Mouse (Mus musculus): Measurements from ENCODE around the gene Tas1r3.

Gene Tas1r3

GRCm38 (mm10) chr4:155841651-155842270, 21.4 kb downstream of the Tas1r3 start:
- DNase-seq (ENCODE audit: low read depth, low spot score) = no peak

- DNase-seq (ENCODE audit: low read depth, low spot score) = peak; percentile 64
Observed at GRCm38 (mm10) chr4:155841003-155841454, 22.1 kb downstream of the Tas1r3 start.

GRCm38 (mm10) chr4:155840076-155841002, 22.8 kb downstream of the Tas1r3 start:
- peak; percentile 7 for DNase-seq (ENCODE audit: low read depth, low spot score)

- peak; percentile 89 for DNase-seq (ENCODE audit: low read depth, low spot score)
Observed at GRCm38 (mm10) chr4:155839483-155839910, 23.7 kb downstream of the Tas1r3 start, which contains the start of gene Mxra8. TSS of gene Mxra8 (plus strand) at chr4:155839680.

- DNase-seq (ENCODE audit: low read depth, low spot score) = no peak
Observed at GRCm38 (mm10) chr4:155838187-155839153, 24.7 kb downstream of the Tas1r3 start.

GRCm38 (mm10) chr4:155837404-155838010, 25.7 kb downstream of the Tas1r3 start:
- no peak for DNase-seq (ENCODE audit: low read depth, low spot score)

- DNase-seq (ENCODE audit: low read depth, low spot score) = peak; percentile 81
Observed at GRCm38 (mm10) chr4:155833836-155834235, 29.3 kb downstream of the Tas1r3 start.

- no peak for DNase-seq (ENCODE audit: low read depth, low spot score)
Observed at GRCm38 (mm10) chr4:155833234-155833633, 29.9 kb downstream of the Tas1r3 start.

- DNase-seq (ENCODE audit: low read depth, low spot score) = no peak
Observed at GRCm38 (mm10) chr4:155832321-155832720, 30.8 kb downstream of the Tas1r3 start.

- no peak for DNase-seq (ENCODE audit: low read depth, low spot score)
Observed at GRCm38 (mm10) chr4:155831831-155832230, 31.3 kb downstream of the Tas1r3 start.

- DNase-seq (ENCODE audit: low read depth, low spot score) = peak; percentile 98
Observed at GRCm38 (mm10) chr4:155831205-155831766, 31.9 kb downstream of the Tas1r3 start, which contains the start of gene Aurkaip1. TSS of gene Aurkaip1 (plus strand) at chr4:155831272.

GRCm38 (mm10) chr4:155830596-155830995, 32.6 kb downstream of the Tas1r3 start:
- DNase-seq (ENCODE audit: low read depth, low spot score) = no peak

- DNase-seq (ENCODE audit: low read depth, low spot score) = no peak
Observed at GRCm38 (mm10) chr4:155829866-155830265, 33.3 kb downstream of the Tas1r3 start.

GRCm38 (mm10) chr4:155823443-155823842, 39.7 kb downstream of the Tas1r3 start:
- no peak for DNase-seq (ENCODE audit: low read depth, low spot score)

GRCm38 (mm10) chr4:155821025-155821424, 42.1 kb downstream of the Tas1r3 start:
- DNase-seq (ENCODE audit: low read depth, low spot score) = peak; percentile 52

- no peak for DNase-seq (ENCODE audit: low read depth, low spot score)
Observed at GRCm38 (mm10) chr4:155817533-155817932, 45.6 kb downstream of the Tas1r3 start.

GRCm38 (mm10) chr4:155812665-155813181, 50.4 kb downstream of the Tas1r3 start:
- DNase-seq (ENCODE audit: low read depth, low spot score) = peak; percentile 53

GRCm38 (mm10) chr4:155811929-155812664, 51.1 kb downstream of the Tas1r3 start, which contains the start of gene Ccnl2:
TSS of gene Ccnl2 (plus strand) at chr4:155812489.
- peak; percentile 97 for DNase-seq (ENCODE audit: low read depth, low spot score)
